Mouse (Mus musculus) lung, embryonic 15.5 days (tissue): Measurements from ENCODE around the gene Mtrex. TPM values are rescaled to one million over a fixed set of nuclear protein-coding genes. Genes with fewer than 3 reads are reported as not detected.

Source experiments
- ATAC-seq: fragments of 200-750 bp; cut with Nextera tagmentation; 2 replicates; pipeline ENCODE4 v1.8.0; 2017; ENCODE audit warnings: moderate number of reproducible peaks, borderline replicate concordance; ENCODE audit not compliant: low FRiP score, low TSS enrichment; ENCODE audit errors: extremely low read depth
- H3K27ac ChIP-seq: fragments of 300-500 bp; sonication (generic); 2 replicates; pipeline ENCODE4 v1.5.1; 2015; ENCODE audit warnings: moderate library complexity, mild to moderate bottlenecking, inconsistent platforms
- H3K27me3 ChIP-seq: fragments of 300-500 bp; sonication (generic); 2 replicates; pipeline ENCODE4 v1.6.1; 2015; ENCODE audit warnings: inconsistent platforms
- H3K36me3 ChIP-seq: fragments of 300-500 bp; sonication (generic); 2 replicates; pipeline ENCODE4 v1.6.1; 2015; ENCODE audit warnings: inconsistent platforms
- H3K4me1 ChIP-seq: fragments of 300-500 bp; sonication (generic); 2 replicates; pipeline ENCODE4 v1.6.1; 2015; ENCODE audit warnings: inconsistent platforms
- H3K4me2 ChIP-seq: fragments of 300-500 bp; sonication (generic); 2 replicates; pipeline ENCODE4 v1.6.1; 2015; ENCODE audit warnings: inconsistent platforms, mild to moderate bottlenecking, moderate library complexity
- H3K4me3 ChIP-seq: fragments of 300-500 bp; sonication (generic); 2 replicates; pipeline ENCODE4 v1.5.1; 2015; ENCODE audit warnings: mild to moderate bottlenecking, inconsistent platforms
- H3K9ac ChIP-seq: fragments of 300-500 bp; sonication (generic); 2 replicates; pipeline ENCODE4 v1.6.1; 2015; ENCODE audit warnings: inconsistent platforms
- H3K9me3 ChIP-seq: fragments of 300-500 bp; sonication (generic); 2 replicates; pipeline ENCODE4 v1.6.1; 2016; ENCODE audit warnings: inconsistent platforms
- WGBS: fragments of 180-500 bp; shearing (Covaris S2); methylation state at CpG from one replicate; pipeline ENCODE4 v1.1.7; 2015; 5-methylcytosine and 5-hydroxymethylcytosine counted together
- polyA plus RNA-seq: library from polyadenylated mRNA; unstranded; fragments of >200 nt; fragmentation: Nextera tagmentation; extraction: Ambion mirVana; gene quantifications from 2 replicates; pipeline ENCODE4 v1.2.1, GENCODE M21; 2015

Gene Mtrex
- polyA plus RNA-seq, 1 experiment from 2014 or later: 70.5 TPM

GRCm38 (mm10) chr13:112838562-112839232 is 88.5 kb downstream of the Mtrex start:
- Histone ChIP-seq H3K9ac (no peak overlapping the region), H3K4me2 (no peak overlapping the region), H3K9me3 (no peaks in the 10 kb centered on the region), H3K4me3 (no peak overlapping the region), H3K27me3 (no peaks in the 10 kb centered on the region), H3K4me1 (peaks cover 12% of the 10 kb centered on the region), H3K36me3 (no peaks in the 10 kb centered on the region), H3K27ac (no peak overlapping the region)
- 88% methylated on average over 6 of the region's 6 CpGs for WGBS
- ATAC-seq: no peak

DNA sequence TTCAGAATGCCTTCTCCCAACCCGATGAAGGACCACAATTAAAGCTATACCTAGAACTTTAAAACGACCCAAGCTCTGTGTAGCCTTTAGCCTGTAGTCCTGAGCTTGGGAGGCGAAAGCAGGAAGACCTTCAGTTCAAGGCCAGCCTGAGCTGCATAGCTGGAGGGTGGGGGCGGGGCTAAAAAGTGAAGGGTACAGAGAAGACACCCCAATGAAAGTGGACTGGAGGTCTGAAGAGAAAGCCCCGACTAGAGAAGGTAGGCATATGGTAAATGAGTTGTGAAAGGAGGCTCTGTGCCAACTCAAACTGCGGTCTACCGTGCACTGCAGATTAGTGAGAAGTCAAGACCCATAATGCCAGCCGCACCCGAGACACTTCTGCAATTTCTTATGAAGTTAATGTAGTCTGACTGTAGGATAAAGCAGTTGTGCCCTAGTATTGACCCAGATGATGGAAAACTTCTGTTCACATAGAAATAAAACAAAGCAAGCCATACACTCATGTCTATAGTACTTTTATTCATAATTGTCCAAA is 89.5 kb downstream of the Mtrex start:
- Histone ChIP-seq H3K9ac (no peak overlapping the region), H3K27ac (no peak overlapping the region), H3K4me1 (peaks cover 18% of the 10 kb centered on the region), H3K4me2 (no peak overlapping the region), H3K36me3 (no peaks in the 10 kb centered on the region), H3K4me3 (no peak overlapping the region), H3K27me3 (no peaks in the 10 kb centered on the region), H3K9me3 (no peaks in the 10 kb centered on the region)
- ATAC-seq: no peak
- 74% methylated on average over 9 of the region's 9 CpGs for WGBS

DNA sequence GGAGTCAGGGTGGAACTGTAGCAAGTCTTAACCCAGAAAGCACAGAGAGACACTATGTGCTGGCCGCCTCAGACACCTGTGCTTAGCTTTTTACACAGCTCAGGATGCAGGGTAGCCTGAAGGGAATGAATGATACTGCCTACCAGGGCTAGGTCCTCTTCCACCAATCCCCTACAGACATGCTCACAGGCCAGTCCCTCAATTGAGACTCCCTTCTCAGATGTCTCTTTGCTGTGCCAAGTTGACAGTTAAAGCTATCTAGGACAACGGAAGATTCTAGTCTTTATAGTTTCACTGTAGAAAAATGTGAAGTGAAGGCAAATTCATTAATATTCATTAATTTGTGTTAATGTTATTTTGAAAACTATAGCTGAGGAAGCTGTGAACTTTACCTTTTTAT is 90.2 kb downstream of the Mtrex start:
- ATAC-seq: no peak
- H3K4me1 ChIP-seq: peaks cover 24% of the 10 kb centered on the region

DNA sequence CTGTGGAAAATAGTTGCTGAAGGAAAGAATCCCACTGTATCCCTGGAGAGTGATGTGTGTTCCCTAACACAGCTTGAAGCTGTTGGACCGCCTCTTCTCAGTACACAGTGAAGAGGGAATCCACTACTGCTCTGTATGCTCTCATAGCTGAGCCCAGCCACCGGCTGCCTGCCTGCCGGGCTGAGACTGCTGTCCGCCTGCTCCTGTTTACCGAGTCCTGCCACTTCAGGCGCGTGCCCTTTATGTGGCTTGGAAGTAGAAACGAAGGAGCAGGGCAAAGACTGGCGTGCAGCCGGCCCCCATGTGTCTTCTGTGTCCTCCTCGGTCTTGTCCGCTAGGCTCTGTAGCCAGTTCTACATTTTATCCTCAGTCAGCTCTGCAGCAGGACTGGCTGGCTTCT is 92.1 kb downstream of the Mtrex start:
- Histone ChIP-seq H3K9me3 (no peaks in the 10 kb centered on the region), H3K4me1 (peaks cover 29% of the 10 kb centered on the region), H3K36me3 (no peaks in the 10 kb centered on the region), H3K9ac (no peak overlapping the region), H3K27ac (peak overlapping the region; percentile 48; the same call in 1 of the 2 replicates), H3K4me2 (0 out of 2 replicates have a peak overlapping the region, but pooled peaks have one; percentile 13), H3K4me3 (no peak overlapping the region), H3K27me3 (no peaks in the 10 kb centered on the region)
- WGBS: 39% methylated on average over 12 of the region's 12 CpGs
- no peak for ATAC-seq

More for the DNA sequence above, 90.2 kb downstream of the Mtrex start:
- WGBS: 84% methylated on average over 2 of the region's 2 CpGs
- Histone ChIP-seq H3K27ac (no peak overlapping the region), H3K9me3 (no peaks in the 10 kb centered on the region), H3K9ac (no peak overlapping the region), H3K4me2 (no peak overlapping the region), H3K4me3 (no peak overlapping the region), H3K27me3 (no peaks in the 10 kb centered on the region), H3K36me3 (no peaks in the 10 kb centered on the region)

- Histone ChIP-seq H3K27me3 (no peaks in the 10 kb centered on the region), H3K4me3 (no peak overlapping the region), H3K27ac (no peak overlapping the region), H3K4me1 (peaks cover 29% of the 10 kb centered on the region), H3K9ac (no peak overlapping the region), H3K4me2 (no peak overlapping the region), H3K36me3 (no peaks in the 10 kb centered on the region), H3K9me3 (no peaks in the 10 kb centered on the region)
- 49% methylated on average over 3 of the region's 3 CpGs for WGBS
- ATAC-seq: no peak
Measured at GRCm38 (mm10) chr13:112833895-112834263, 93.3 kb downstream of the Mtrex start.

GRCm38 (mm10) chr13:112833253-112833894 is 93.8 kb downstream of the Mtrex start:
- no peaks in the 10 kb centered on the region for H3K27me3 ChIP-seq
- no peak for ATAC-seq
- peaks cover 29% of the 10 kb centered on the region for H3K4me1 ChIP-seq
- H3K36me3 ChIP-seq: no peaks in the 10 kb centered on the region
- no peaks in the 10 kb centered on the region for H3K9me3 ChIP-seq
- H3K4me2 ChIP-seq: no peak overlapping the region
- H3K9ac ChIP-seq: no peak overlapping the region
- no peak overlapping the region for H3K4me3 ChIP-seq
- no peak overlapping the region for H3K27ac ChIP-seq
- WGBS: 71% methylated on average over 20 of the region's 20 CpGs

DNA sequence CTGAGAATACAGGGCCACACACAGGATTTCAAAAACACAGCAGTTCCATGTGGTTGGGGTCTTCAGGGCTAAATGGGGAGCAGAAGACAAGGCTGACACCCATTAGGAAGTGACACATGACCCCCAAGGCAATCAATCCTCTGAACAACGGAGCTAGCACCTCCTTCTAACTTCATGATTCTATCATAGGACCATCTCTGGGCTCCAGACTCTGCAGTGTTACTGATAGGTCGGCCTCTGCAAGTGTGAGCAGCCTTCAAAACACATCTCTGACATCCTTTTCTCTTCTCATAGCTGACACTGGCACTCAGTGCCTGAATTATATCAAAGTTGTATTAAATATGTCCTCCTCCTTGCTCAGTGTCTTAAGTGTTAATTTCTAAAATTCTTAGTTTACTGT is 94.6 kb downstream of the Mtrex start:
- H3K9ac ChIP-seq: no peak overlapping the region
- H3K4me2 ChIP-seq: no peak overlapping the region
- peaks cover 29% of the 10 kb centered on the region for H3K4me1 ChIP-seq
- WGBS: 30% methylated on average over 2 of the region's 2 CpGs
- no peak overlapping the region for H3K27ac ChIP-seq
- H3K27me3 ChIP-seq: no peaks in the 10 kb centered on the region
- H3K4me3 ChIP-seq: no peak overlapping the region
- no peaks in the 10 kb centered on the region for H3K36me3 ChIP-seq
- no peaks in the 10 kb centered on the region for H3K9me3 ChIP-seq
- ATAC-seq: no peak

- ATAC-seq: no peak
- H3K9ac ChIP-seq: no peak overlapping the region
- peaks cover 21% of the 10 kb centered on the region for H3K4me1 ChIP-seq
- WGBS: 89% methylated on average over 2 of the region's 2 CpGs
- H3K36me3 ChIP-seq: no peaks in the 10 kb centered on the region
- no peak overlapping the region for H3K4me3 ChIP-seq
- H3K9me3 ChIP-seq: no peaks in the 10 kb centered on the region
- no peaks in the 10 kb centered on the region for H3K27me3 ChIP-seq
- H3K27ac ChIP-seq: no peak overlapping the region
- no peak overlapping the region for H3K4me2 ChIP-seq
Measured at GRCm38 (mm10) chr13:112829619-112830018, 97.6 kb downstream of the Mtrex start.

DNA sequence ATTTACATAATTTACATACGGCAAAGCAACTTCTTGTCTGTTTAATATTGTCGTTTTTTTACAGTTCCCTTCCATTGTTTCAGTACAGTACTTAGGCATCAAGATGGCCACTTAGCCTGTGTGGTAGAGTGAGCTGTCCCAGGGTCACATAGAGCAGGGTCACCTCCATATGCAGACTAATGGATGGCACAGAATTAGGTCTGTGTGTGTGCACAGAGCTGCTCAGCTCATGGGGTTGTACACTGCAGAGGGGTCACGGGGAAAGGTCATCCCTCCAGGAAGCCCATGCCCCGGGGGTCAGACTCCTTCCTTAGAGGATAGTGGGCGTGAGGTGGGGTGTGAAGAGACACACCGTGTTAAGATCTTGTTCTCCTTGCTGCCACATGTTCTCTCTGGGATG is 101.7 kb downstream of the Mtrex start:
- no peak for ATAC-seq
- WGBS: 66% methylated on average over 6 of the region's 6 CpGs
- H3K27me3 ChIP-seq: no peaks in the 10 kb centered on the region
- no peaks in the 10 kb centered on the region for H3K36me3 ChIP-seq
- H3K4me1 ChIP-seq: peaks cover 6% of the 10 kb centered on the region; the same call in 1 of the 2 replicates
- no peak overlapping the region for H3K4me2 ChIP-seq
- no peak overlapping the region for H3K4me3 ChIP-seq
- no peak overlapping the region for H3K27ac ChIP-seq
- H3K9me3 ChIP-seq: no peaks in the 10 kb centered on the region
- H3K9ac ChIP-seq: no peak overlapping the region

DNA sequence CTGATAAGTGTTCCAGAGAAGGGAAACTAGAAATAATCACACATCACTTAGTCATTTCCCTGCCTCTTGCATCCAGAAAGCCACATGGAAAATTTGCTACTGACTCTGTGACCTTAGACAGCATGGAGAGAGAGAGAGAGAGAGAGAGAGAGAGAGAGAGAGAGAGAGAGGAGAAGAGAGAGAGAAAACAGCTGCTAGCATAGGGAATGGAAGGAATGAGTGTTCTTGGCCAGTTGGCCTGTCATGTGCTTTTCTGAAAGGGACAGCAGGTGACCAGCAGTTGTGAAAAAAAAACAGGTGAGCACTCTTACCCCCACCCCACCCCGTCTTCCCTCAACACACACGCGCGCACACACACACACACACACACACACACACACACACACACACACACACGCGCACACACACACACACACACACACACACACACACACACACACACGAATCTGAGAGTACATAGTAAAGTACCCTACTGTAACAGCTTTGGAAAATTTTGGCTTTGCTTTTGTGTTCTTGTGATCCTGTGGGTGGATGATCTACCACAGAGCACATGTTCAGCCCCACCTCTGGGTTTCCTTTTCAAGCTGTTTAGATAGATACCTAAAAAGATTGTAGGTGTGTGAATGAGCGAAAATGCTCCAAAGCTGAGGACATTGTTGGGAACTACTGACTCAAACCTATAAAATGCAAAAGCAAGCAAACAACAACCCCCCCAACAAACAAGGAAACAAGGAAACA is 103.1 kb downstream of the Mtrex start:
- H3K4me3 ChIP-seq: no peak overlapping the region
- ATAC-seq: no peak
- H3K9ac ChIP-seq: no peak overlapping the region
- no peaks in the 10 kb centered on the region for H3K27me3 ChIP-seq
- peaks cover 8% of the 10 kb centered on the region for H3K4me1 ChIP-seq
- no peaks in the 10 kb centered on the region for H3K9me3 ChIP-seq
- H3K36me3 ChIP-seq: no peaks in the 10 kb centered on the region
- 87% methylated on average over 2 of the region's 8 CpGs for WGBS
- H3K4me2 ChIP-seq: no peak overlapping the region
- no peak overlapping the region for H3K27ac ChIP-seq

DNA sequence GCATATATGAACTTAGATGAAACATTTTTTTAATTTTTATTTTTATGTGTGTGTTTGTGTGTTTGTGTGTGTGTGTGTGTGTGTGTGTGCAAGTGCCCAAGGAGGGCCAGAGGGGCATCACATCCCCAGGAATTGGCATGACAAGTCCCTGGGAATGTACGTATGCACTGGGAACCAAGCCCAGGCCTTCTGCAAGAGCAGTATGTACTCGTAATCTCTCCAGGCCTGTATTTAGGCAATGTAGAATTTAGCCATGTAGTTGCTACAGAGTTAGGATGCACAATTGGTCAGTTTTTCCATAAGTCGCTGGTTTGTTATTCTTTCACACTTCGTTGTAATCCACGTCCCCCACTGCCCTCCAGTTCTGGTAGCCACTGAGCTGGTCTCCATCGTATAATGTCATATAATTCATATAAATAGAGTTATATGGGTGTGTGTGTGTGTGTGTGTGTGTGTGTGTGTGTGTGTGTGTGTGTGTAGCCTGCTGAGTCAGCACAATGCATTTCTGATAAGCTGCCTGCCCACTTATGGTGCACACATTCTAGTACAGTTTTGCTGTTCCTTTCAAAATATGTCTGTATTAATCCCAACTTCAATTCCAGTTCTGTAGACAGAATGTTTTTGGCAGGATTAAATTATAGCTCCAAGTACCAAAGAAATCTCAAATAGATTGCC is 103.8 kb downstream of the Mtrex start:
- no peak for ATAC-seq
- no peaks in the 10 kb centered on the region for H3K9me3 ChIP-seq
- WGBS: 68% methylated on average over 6 of the region's 6 CpGs
- no peaks in the 10 kb centered on the region for H3K36me3 ChIP-seq
- peaks cover 15% of the 10 kb centered on the region for H3K4me1 ChIP-seq
- no peaks in the 10 kb centered on the region for H3K27me3 ChIP-seq
- no peak overlapping the region for H3K9ac ChIP-seq
- H3K4me2 ChIP-seq: no peak overlapping the region
- no peak overlapping the region for H3K4me3 ChIP-seq
- no peak overlapping the region for H3K27ac ChIP-seq
